Mouse (Mus musculus) cerebellum, adult 2 months (tissue): ENCODE results near the gene Mrps36.

Experiments
- CTCF ChIP-seq: fragments of 200-500 bp; IDR thresholded peaks from 2 replicates; pipeline ENCODE4 v1.5.1; 2011; ENCODE audit warnings: low read depth, mild to moderate bottlenecking, control low read depth, low read length, moderate library complexity, borderline replicate concordance; ENCODE audit not compliant: insufficient read depth
- POLR2A ChIP-seq: fragments of 200-500 bp; IDR thresholded peaks from 2 replicates; pipeline ENCODE4 v1.6.1; 2011; ENCODE audit warnings: low read length, control low read depth, borderline replicate concordance; ENCODE audit not compliant: insufficient read depth

DNA sequence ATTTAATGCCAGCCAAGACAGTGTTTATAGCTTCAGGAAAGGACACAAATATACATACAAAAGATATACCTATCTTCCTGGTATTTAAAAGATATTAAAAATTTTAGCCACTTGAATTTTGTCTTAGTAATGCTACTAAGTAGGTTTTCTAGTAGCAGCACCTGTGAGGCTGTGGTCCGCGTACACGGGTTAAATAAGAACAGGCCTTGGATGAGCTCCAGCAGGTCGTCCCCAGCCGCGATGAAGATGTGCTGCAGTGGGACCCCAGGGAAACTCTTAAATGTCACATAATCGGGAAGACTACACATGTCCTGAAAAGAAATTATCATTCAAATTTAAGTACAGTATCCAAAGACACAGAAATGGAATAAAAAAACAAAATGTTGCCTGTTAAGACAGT, 38.3 kb downstream of the Mrps36 start:
- TF ChIP-seq CTCF (no peak), POLR2A (no peak)
